In genomic region chr8:46010746-46011680, GRCm38 (mm10) we compare ENCODE assay signal across 9 mouse cellular contexts. TPM values are rescaled to one million over a fixed set of nuclear protein-coding genes. Genes with fewer than 3 reads are reported as not detected.
DNase-seq lines count a peak whose midpoint lies in the region; ATAC-seq and TF ChIP-seq lines count a peak whose summit lies in the region.
"Had no signal": no experiment of that assay in that cellular context is flagged by ENCODE, and none has a peak within 500 bp of the region (broad histone marks: within the 10 kb centered on the region; RNA-seq: fewer than 3 reads in every experiment).

No protein-coding gene starts in this region.

- H3K4me3 ChIP-seq in forebrain, embryonic 13.5 days = no peak overlapping the region; the same call in 1 of the 2 replicates
- H3K4me3 ChIP-seq in intestine, embryonic 14.5 days (ENCODE audit: low read depth, low read length) = no peak overlapping the region
- peak overlapping the region; percentile 5 for H3K4me3 ChIP-seq in liver, adult 2 months (ENCODE audit: insufficient read depth, low read depth, low read length)
- no peak overlapping the region for H3K4me3 ChIP-seq in neural tube, embryonic 11.5 days (ENCODE audit: low read depth, low read length)

- WGBS in forebrain, embryonic 13.5 days = 15% methylated on average over 17 of the region's 17 CpGs
- 19% methylated on average over 17 of the region's 17 CpGs for WGBS in intestine, embryonic 14.5 days
- 6% methylated on average over 17 of the region's 17 CpGs for WGBS in liver, adult 2 months
- 19% methylated on average over 17 of the region's 17 CpGs for WGBS in neural tube, embryonic 11.5 days

- peak; percentile 48; the same call in 1 of the 2 replicates for ATAC-seq in forebrain, embryonic 13.5 days
- ATAC-seq in intestine, embryonic 14.5 days (replicated peaks; ENCODE audit: low FRiP score, low TSS enrichment, low read depth) = no peak
- ATAC-seq in neural tube, embryonic 11.5 days (ENCODE audit: insufficient read depth, low FRiP score, low TSS enrichment) = no peak
- ATAC-seq in CD4-positive, CD25-positive, alpha-beta regulatory T cell, adult 4 months = no peak

- H3K9ac ChIP-seq in forebrain, embryonic 13.5 days = no peak overlapping the region
- H3K9ac ChIP-seq in intestine, embryonic 14.5 days (ENCODE audit: low read length) = no peak overlapping the region
- H3K9ac ChIP-seq in liver, adult 2 months (ENCODE audit: low read depth, low read length) = peak overlapping the region; percentile 57
- no peak overlapping the region for H3K9ac ChIP-seq in neural tube, embryonic 11.5 days (ENCODE audit: low read length)

- H3K4me2 ChIP-seq in forebrain, embryonic 13.5 days = peak overlapping the region; percentile 46
- peak overlapping the region; percentile 32 for H3K4me2 ChIP-seq in intestine, embryonic 14.5 days (ENCODE audit: low read length)
- peak overlapping the region; percentile 25 for H3K4me2 ChIP-seq in neural tube, embryonic 11.5 days (ENCODE audit: low read depth)

- no peak overlapping the region for H3K27ac ChIP-seq in forebrain, embryonic 13.5 days
- no peak overlapping the region for H3K27ac ChIP-seq in intestine, embryonic 14.5 days (ENCODE audit: low read depth)
- H3K27ac ChIP-seq in liver, adult 2 months (replicated peaks; ENCODE audit: insufficient read depth, low read depth, low read length) = peak overlapping the region; percentile 94
- H3K27ac ChIP-seq in neural tube, embryonic 11.5 days (ENCODE audit: low read depth, low read length) = no peak overlapping the region
- H3K27ac ChIP-seq: macrophage had no signal

- no peaks in the 10 kb centered on the region for H3K27me3 ChIP-seq in forebrain, embryonic 13.5 days
- H3K27me3 ChIP-seq in intestine, embryonic 14.5 days (replicated peaks; ENCODE audit: control insufficient read depth, insufficient read depth, low read length) = no peaks in the 10 kb centered on the region
- no peaks in the 10 kb centered on the region for H3K27me3 ChIP-seq in liver, adult 2 months (ENCODE audit: control insufficient read depth, insufficient read depth, low read length)
- no peaks in the 10 kb centered on the region for H3K27me3 ChIP-seq in neural tube, embryonic 11.5 days (ENCODE audit: control insufficient read depth, insufficient read depth, low read length)

- H3K4me1 ChIP-seq in forebrain, embryonic 13.5 days = peaks cover 10% of the 10 kb centered on the region; the same call in 1 of the 2 replicates
- H3K4me1 ChIP-seq in intestine, embryonic 14.5 days (replicated peaks; ENCODE audit: control insufficient read depth, insufficient read depth, low read length) = peaks cover 8% of the 10 kb centered on the region; the same call in 1 of the 2 replicates
- H3K4me1 ChIP-seq in liver, adult 2 months (ENCODE audit: control insufficient read depth, insufficient read depth, low read length) = peaks cover 16% of the 10 kb centered on the region
- no peaks in the 10 kb centered on the region for H3K4me1 ChIP-seq in neural tube, embryonic 11.5 days (ENCODE audit: control insufficient read depth, insufficient read depth, low read length)

- peak; percentile 76 for TF ChIP-seq CTCF in liver, adult 2 months (IDR thresholded peaks at IDR 0.05; ENCODE audit: low read depth, low read length)

- TF ChIP-seq POLR2A in liver, adult 2 months (IDR thresholded peaks at IDR 0.05; ENCODE audit: extremely low read depth, insufficient read depth, low read length) = no peak

- H3K9me3 ChIP-seq in forebrain, embryonic 13.5 days (replicated peaks) = no peaks in the 10 kb centered on the region
- no peaks in the 10 kb centered on the region for H3K9me3 ChIP-seq in intestine, embryonic 14.5 days (ENCODE audit: control insufficient read depth, low read length)
- H3K9me3 ChIP-seq in neural tube, embryonic 11.5 days (ENCODE audit: control insufficient read depth, low read length) = no peaks in the 10 kb centered on the region

- no peaks in the 10 kb centered on the region for H3K36me3 ChIP-seq in forebrain, embryonic 13.5 days (ENCODE audit: poor library complexity, severe bottlenecking)
- H3K36me3 ChIP-seq in intestine, embryonic 14.5 days (ENCODE audit: control insufficient read depth, insufficient read depth, low read length) = no peaks in the 10 kb centered on the region
- no peaks in the 10 kb centered on the region for H3K36me3 ChIP-seq in liver, adult 2 months (ENCODE audit: control insufficient read depth, insufficient read depth, low read length)
- no peaks in the 10 kb centered on the region for H3K36me3 ChIP-seq in neural tube, embryonic 11.5 days (ENCODE audit: control insufficient read depth, insufficient read depth, low read length)

- peak; percentile 44 to 53 for DNase-seq in right cerebral cortex, postnatal 10 days (ENCODE audit: low spot score in 2 of 2)
- no peak for DNase-seq in right cerebral cortex, adult 18-20 months
- no peak for DNase-seq in intestine, embryonic 14.5 days (ENCODE audit: low spot score)
- DNase-seq in liver, adult 2 months (ENCODE audit: extremely low read depth, low read depth, low spot score) = peak; percentile 87
- DNase-seq in neural tube, embryonic 11.5 days (ENCODE audit: low spot score) = peak; percentile 44
- no peak for DNase-seq in urinary bladder, postnatal 25 days (ENCODE audit: low spot score)

- H3K79me2 ChIP-seq in liver, adult 2 months (ENCODE audit: control insufficient read depth, insufficient read depth, low read length) = no peaks in the 10 kb centered on the region

RNA-seq across cellular contexts. Expression of gene Ankrd37, which starts 5.5 kb away (rescaled TPM):
- 19.8 and 20.7 TPM in 2 replicates for polyA plus RNA-seq in forebrain, embryonic 13.5 days (2015; fragmentation: Nextera tagmentation; extraction: Ambion mirVana)
- 21.7 and 22.7 TPM in 2 replicates for polyA plus RNA-seq in intestine, embryonic 14.5 days (2014; fragmentation: Nextera tagmentation; extraction: Ambion mirVana)
- total RNA-seq in liver, adult 2 months (2014; rRNA removed) = 0.65 and 2.0 TPM in 2 replicates
- polyA plus RNA-seq in liver, adult 2 months (2012; rRNA removed) = 0.49 and 2.4 TPM in 2 replicates
- 13.4 and 15.6 TPM in 2 replicates for polyA plus RNA-seq in neural tube, embryonic 11.5 days (2014; fragmentation: Nextera tagmentation; extraction: Ambion mirVana)
- polyA plus RNA-seq in CD4-positive, CD25-positive, alpha-beta regulatory T cell, adult 4 months (2017; shearing (Covaris generic)) = 10 to 100 TPM; 13.0 to 15.2 TPM

RNA-seq across cellular contexts. Expression of gene Lrp2bp, which starts 11.9 kb away (rescaled TPM):
- 0.30 and 0.34 TPM in 2 replicates for polyA plus RNA-seq in forebrain, embryonic 13.5 days (2015; fragmentation: Nextera tagmentation; extraction: Ambion mirVana)
- 0.16 and 0.18 TPM in 2 replicates for polyA plus RNA-seq in intestine, embryonic 14.5 days (2014; fragmentation: Nextera tagmentation; extraction: Ambion mirVana)
- 0.40 and 0.65 TPM in 2 replicates for total RNA-seq in liver, adult 2 months (2014; rRNA removed)
- 0.32 and 0.73 TPM in 2 replicates for polyA plus RNA-seq in liver, adult 2 months (2012; rRNA removed)
- 0.21 and 0.47 TPM in 2 replicates for polyA plus RNA-seq in neural tube, embryonic 11.5 days (2014; fragmentation: Nextera tagmentation; extraction: Ambion mirVana)
- 1 to 10 TPM in 1 of 2 experiments, under 1 TPM in 1; 0.22 to 1.4 TPM for polyA plus RNA-seq in CD4-positive, CD25-positive, alpha-beta regulatory T cell, adult 4 months (2017; shearing (Covaris generic))
- polyA plus RNA-seq: macrophage had no signal

RNA-seq across cellular contexts. Expression of gene Ufsp2, which starts 35.7 kb away (rescaled TPM):
- 66.3 and 68.9 TPM in 2 replicates for polyA plus RNA-seq in forebrain, embryonic 13.5 days (2015; fragmentation: Nextera tagmentation; extraction: Ambion mirVana)
- 77.6 and 78.3 TPM in 2 replicates for polyA plus RNA-seq in intestine, embryonic 14.5 days (2014; fragmentation: Nextera tagmentation; extraction: Ambion mirVana)
- total RNA-seq in liver, adult 2 months (2014; rRNA removed) = 53.8 and 68.0 TPM in 2 replicates
- 16.9 and 18.6 TPM in 2 replicates for polyA plus RNA-seq in liver, adult 2 months (2012; rRNA removed)
- polyA plus RNA-seq in neural tube, embryonic 11.5 days (2014; fragmentation: Nextera tagmentation; extraction: Ambion mirVana) = 55.7 and 56.7 TPM in 2 replicates
- polyA plus RNA-seq in CD4-positive, CD25-positive, alpha-beta regulatory T cell, adult 4 months (2017; shearing (Covaris generic)) = 10 to 100 TPM; 72.1 to 78.7 TPM

RNA-seq across cellular contexts. Expression of gene 1700029J07Rik, which starts 36.0 kb away (rescaled TPM):
- polyA plus RNA-seq in forebrain, embryonic 13.5 days (2015; fragmentation: Nextera tagmentation; extraction: Ambion mirVana) = 2.9 and 3.9 TPM in 2 replicates
- polyA plus RNA-seq in intestine, embryonic 14.5 days (2014; fragmentation: Nextera tagmentation; extraction: Ambion mirVana) = 2.3 and 3.8 TPM in 2 replicates
- total RNA-seq in liver, adult 2 months (2014; rRNA removed) = 0.60 and 0.65 TPM in 2 replicates
- 0.13 and 0.15 TPM in 2 replicates for polyA plus RNA-seq in liver, adult 2 months (2012; rRNA removed)
- polyA plus RNA-seq in neural tube, embryonic 11.5 days (2014; fragmentation: Nextera tagmentation; extraction: Ambion mirVana) = 2.3 and 2.9 TPM in 2 replicates
- 1 to 10 TPM; 1.9 to 3.2 TPM for polyA plus RNA-seq in CD4-positive, CD25-positive, alpha-beta regulatory T cell, adult 4 months (2017; shearing (Covaris generic))

Comparison
In these comparisons a context has a peak if more than half of its experiments do, and no peak if none do; other contexts are left out.
1. DNase-seq: peak in right cerebral cortex, postnatal 10 days (2 of 2), liver, adult 2 months (single experiment) and neural tube, embryonic 11.5 days (single experiment); none in right cerebral cortex, adult 18-20 months (single experiment), intestine, embryonic 14.5 days (single experiment) and urinary bladder, postnatal 25 days (single experiment).
2. Peak in every context shown above with its lines, with median percentiles within 50 percentile points of each other: H3K4me2 ChIP-seq.